Mouse (Mus musculus): Measurements from ENCODE around the gene Hist1h2bk. TPM values are rescaled to one million over a fixed set of nuclear protein-coding genes. Genes with fewer than 3 reads are reported as not detected.
A peak's percentile ranks its signal among the peaks of the same experiment; 100 is the strongest.
"Not testable (repeated sequence)": the region's sequence is repeated elsewhere in the genome, so short reads cannot be mapped to it uniquely, and the experiment has no call there.

The Hist1h2bk gene
- polyA plus RNA-seq, 1 experiment from 2014 or later = 5.4 TPM

GRCm38 (mm10) chr13:22051523-22051859 lies 15.8 kb downstream of the Hist1h2bk start:
- H3K4me3 ChIP-seq (replicated peaks) = peak overlapping the region; percentile 61
- H3K9me3 ChIP-seq (replicated peaks) = no peaks in the 10 kb centered on the region
- peak overlapping the region; percentile 88 for H3K4me2 ChIP-seq
- 11% methylated on average over 5 of the region's 5 CpGs for WGBS (ENCODE audit: insufficient replicate concordance)
- ATAC-seq (ENCODE audit: insufficient read depth) = no peak
- H3K9ac ChIP-seq = peak overlapping the region; percentile 54
- no peak overlapping the region for H3K27ac ChIP-seq (replicated peaks)
- H3K27me3 ChIP-seq = no peaks in the 10 kb centered on the region; the same call in 1 of the 2 replicates
- H3K36me3 ChIP-seq (replicated peaks) = no peaks in the 10 kb centered on the region
- peaks cover 33% of the 10 kb centered on the region for H3K4me1 ChIP-seq (replicated peaks)

DNA sequence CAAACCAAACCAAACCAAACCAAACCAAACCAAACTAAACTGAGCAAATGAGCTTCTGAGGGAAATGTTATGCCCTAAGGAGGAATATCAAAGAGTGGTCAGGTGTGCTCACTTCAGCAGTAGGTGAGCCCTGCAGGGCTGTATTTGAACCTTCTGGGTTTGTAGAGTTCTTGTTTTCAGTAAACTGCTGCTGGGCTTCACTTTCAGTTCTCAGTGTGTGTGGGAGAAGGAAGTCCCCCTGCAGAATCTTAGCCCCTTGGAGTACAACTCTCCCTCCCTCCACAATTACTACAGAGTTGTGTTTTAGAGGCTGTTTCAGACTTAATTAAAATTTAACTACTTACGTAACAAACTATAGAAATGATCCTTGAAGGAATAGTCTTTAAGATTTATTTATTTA lies 18.1 kb downstream of the Hist1h2bk start:
- no peaks in the 10 kb centered on the region; the same call in 1 of the 2 replicates for H3K27me3 ChIP-seq
- no peaks in the 10 kb centered on the region for H3K36me3 ChIP-seq (replicated peaks)
- H3K4me3 ChIP-seq (replicated peaks) = no peak overlapping the region
- no peak overlapping the region for H3K4me2 ChIP-seq
- no peak overlapping the region for H3K9ac ChIP-seq
- ATAC-seq (ENCODE audit: insufficient read depth) = no peak
- 78% methylated on average over 1 of the region's 1 CpGs for WGBS (ENCODE audit: insufficient replicate concordance)
- H3K27ac ChIP-seq (replicated peaks) = no peak overlapping the region
- H3K9me3 ChIP-seq (replicated peaks) = no peaks in the 10 kb centered on the region
- peaks cover 29% of the 10 kb centered on the region for H3K4me1 ChIP-seq (replicated peaks)

- 37% methylated on average over 1 of the region's 1 CpGs for WGBS (ENCODE audit: insufficient replicate concordance)
- Histone ChIP-seq H3K4me2 (no peak overlapping the region), H3K27ac (replicated peaks) (no peak overlapping the region), H3K9ac (no peak overlapping the region), H3K4me1 (replicated peaks) (no peaks in the 10 kb centered on the region), H3K36me3 (replicated peaks) (no peaks in the 10 kb centered on the region), H3K27me3 (no peaks in the 10 kb centered on the region), H3K9me3 (replicated peaks) (no peaks in the 10 kb centered on the region), H3K4me3 (replicated peaks) (no peak overlapping the region)
- ATAC-seq (ENCODE audit: insufficient read depth) = no peak
Observed at GRCm38 (mm10) chr13:22061422-22061821, 25.8 kb downstream of the Hist1h2bk start.

GRCm38 (mm10) chr13:22063468-22063867 lies 27.8 kb downstream of the Hist1h2bk start:
- no peak overlapping the region for H3K4me2 ChIP-seq
- H3K4me1 ChIP-seq (replicated peaks) = no peaks in the 10 kb centered on the region
- H3K9me3 ChIP-seq (replicated peaks) = no peaks in the 10 kb centered on the region
- H3K9ac ChIP-seq = no peak overlapping the region
- no peak overlapping the region for H3K27ac ChIP-seq (replicated peaks)
- no peaks in the 10 kb centered on the region for H3K36me3 ChIP-seq (replicated peaks)
- no peak overlapping the region for H3K4me3 ChIP-seq (replicated peaks)
- WGBS (ENCODE audit: insufficient replicate concordance) = 26% methylated on average over 1 of the region's 1 CpGs
- no peaks in the 10 kb centered on the region for H3K27me3 ChIP-seq
- ATAC-seq (ENCODE audit: insufficient read depth) = no peak

- H3K9me3 ChIP-seq (replicated peaks); H3K27ac ChIP-seq (replicated peaks); H3K9ac ChIP-seq; H3K36me3 ChIP-seq (replicated peaks); ATAC-seq (ENCODE audit: insufficient read depth); H3K27me3 ChIP-seq; H3K4me3 ChIP-seq (replicated peaks); H3K4me1 ChIP-seq (replicated peaks); H3K4me2 ChIP-seq: not testable (repeated sequence)
- 50% methylated on average over 1 of the region's 1 CpGs for WGBS (ENCODE audit: insufficient replicate concordance)
Observed at GRCm38 (mm10) chr13:22084140-22084539, 48.5 kb downstream of the Hist1h2bk start, which contains the start of gene Vmn1r188. Vmn1r188 (plus strand) TSS chr13:22084440.

Small RNAs within 50 kb of the gene (microRNA-seq; reads per million reads assigned to microRNA genes)
- not detected for gene Gm26300
- not detected for gene Gm44390
- 0.76 reads per million for gene Gm44486

Other genes starting within 250 kb of the Hist1h2bk start
- gene Hist1h2an, start 248.7 kb upstream of the Hist1h2bk start, polyA plus RNA-seq (2015; fragmentation: Nextera tagmentation; extraction: Ambion mirVana) = 10.9 and 14.7 TPM in 2 replicates
- 5.4 and 6.8 TPM in 2 replicates for gene Hist1h2bp, start 248.4 kb upstream of the Hist1h2bk start, polyA plus RNA-seq (2015; fragmentation: Nextera tagmentation; extraction: Ambion mirVana)
- 25.1 and 27.6 TPM in 2 replicates for gene Hist1h2bq, start 225.7 kb upstream of the Hist1h2bk start, polyA plus RNA-seq (2015; fragmentation: Nextera tagmentation; extraction: Ambion mirVana)
- gene Hist1h2ao, start 225.4 kb upstream of the Hist1h2bk start, polyA plus RNA-seq (2015; fragmentation: Nextera tagmentation; extraction: Ambion mirVana) = 1.1 TPM in 1 of 2 replicates, not detected in the other
- gene Hist1h4m, start 224.1 kb upstream of the Hist1h2bk start, polyA plus RNA-seq (2015; fragmentation: Nextera tagmentation; extraction: Ambion mirVana) = not detected in 2 replicates
- gene Hist1h4n, start 203.7 kb upstream of the Hist1h2bk start, polyA plus RNA-seq (2015; fragmentation: Nextera tagmentation; extraction: Ambion mirVana) = 26.6 and 33.7 TPM in 2 replicates
- gene Hist1h2ap, start 202.4 kb upstream of the Hist1h2bk start, polyA plus RNA-seq (2015; fragmentation: Nextera tagmentation; extraction: Ambion mirVana) = 3,475 and 4,316 TPM in 2 replicates
- 25.5 and 29.5 TPM in 2 replicates for gene Hist1h2br, start 202.1 kb upstream of the Hist1h2bk start, polyA plus RNA-seq (2015; fragmentation: Nextera tagmentation; extraction: Ambion mirVana)
- 0.59 and 0.71 TPM in 2 replicates for gene Zfp184, start 90.8 kb upstream of the Hist1h2bk start, polyA plus RNA-seq (2015; fragmentation: Nextera tagmentation; extraction: Ambion mirVana)
- gene Pom121l2, start 54.7 kb upstream of the Hist1h2bk start, polyA plus RNA-seq (2015; fragmentation: Nextera tagmentation; extraction: Ambion mirVana) = not detected in 2 replicates
- gene Prss16, start 26.1 kb upstream of the Hist1h2bk start, polyA plus RNA-seq (2015; fragmentation: Nextera tagmentation; extraction: Ambion mirVana) = 0.62 and 1.0 TPM in 2 replicates
- gene Hist1h2ah, start 302 bp upstream of the Hist1h2bk start, polyA plus RNA-seq (2015; fragmentation: Nextera tagmentation; extraction: Ambion mirVana) = 9.5 and 11.4 TPM in 2 replicates
- gene Hist1h4i, start 5.5 kb downstream of the Hist1h2bk start, polyA plus RNA-seq (2015; fragmentation: Nextera tagmentation; extraction: Ambion mirVana) = 40.8 and 42.0 TPM in 2 replicates
- 13.0 and 22.6 TPM in 2 replicates for gene Hist1h2ag, start 7.1 kb downstream of the Hist1h2bk start, polyA plus RNA-seq (2015; fragmentation: Nextera tagmentation; extraction: Ambion mirVana)
- 17.5 and 18.4 TPM in 2 replicates for gene Hist1h2bj, start 7.3 kb downstream of the Hist1h2bk start, polyA plus RNA-seq (2015; fragmentation: Nextera tagmentation; extraction: Ambion mirVana)
- gene Vmn1r188, start 48.6 kb downstream of the Hist1h2bk start, polyA plus RNA-seq (2015; fragmentation: Nextera tagmentation; extraction: Ambion mirVana) = not detected in 2 replicates
- not detected in 2 replicates for gene Vmn1r189, start 70.0 kb downstream of the Hist1h2bk start, polyA plus RNA-seq (2015; fragmentation: Nextera tagmentation; extraction: Ambion mirVana)
- not detected in 2 replicates for gene Vmn1r191, start 148.1 kb downstream of the Hist1h2bk start, polyA plus RNA-seq (2015; fragmentation: Nextera tagmentation; extraction: Ambion mirVana)
- gene Vmn1r192, start 155.3 kb downstream of the Hist1h2bk start, polyA plus RNA-seq (2015; fragmentation: Nextera tagmentation; extraction: Ambion mirVana) = not detected in 2 replicates
- gene Vmn1r193, start 187.3 kb downstream of the Hist1h2bk start, polyA plus RNA-seq (2015; fragmentation: Nextera tagmentation; extraction: Ambion mirVana) = not detected in 2 replicates
- not detected in 2 replicates for gene Vmn1r194, start 208.3 kb downstream of the Hist1h2bk start, polyA plus RNA-seq (2015; fragmentation: Nextera tagmentation; extraction: Ambion mirVana)
- not detected in 2 replicates for gene Vmn1r195, start 234.7 kb downstream of the Hist1h2bk start, polyA plus RNA-seq (2015; fragmentation: Nextera tagmentation; extraction: Ambion mirVana)

Data from liver, embryonic 15.5 days (tissue).